Mouse (Mus musculus): ENCODE measurements around the gene Tll2. TPM values are rescaled to one million over a fixed set of nuclear protein-coding genes. Genes with fewer than 3 reads are reported as not detected.

Tll2 gene
- polyA plus RNA-seq, 1 experiment = not detected

DNA sequence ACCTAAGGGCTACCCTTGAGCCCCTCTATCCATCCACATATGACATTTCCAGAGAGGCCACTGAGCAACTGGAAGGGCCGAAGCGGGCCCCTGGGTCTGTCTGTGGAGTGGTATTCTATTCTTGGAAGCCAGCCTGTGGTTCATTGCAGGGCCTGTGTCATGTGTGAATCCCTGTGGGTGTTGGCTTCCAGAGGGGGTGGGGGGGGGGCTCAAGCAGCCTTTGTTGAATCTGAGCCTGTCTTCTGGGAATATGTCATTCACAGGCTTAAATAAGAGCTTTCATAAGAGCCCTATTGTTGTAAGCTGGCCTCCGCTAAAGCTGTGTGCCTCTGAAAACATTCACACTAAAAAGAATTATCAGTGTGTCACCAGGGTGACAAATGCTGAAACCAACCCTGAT is 125.0 kb downstream of the Tll2 start:
- Histone ChIP-seq H3K27ac (ENCODE audit: insufficient read depth, low read depth, low read length) (no peak overlapping the region), H3K4me1 (ENCODE audit: control insufficient read depth, insufficient read depth, insufficient read length, low read length) (no peaks in the 10 kb centered on the region), H3K4me3 (ENCODE audit: low read depth, low read length) (no peak overlapping the region), H3K36me3 (ENCODE audit: control insufficient read depth, insufficient read depth, low read length) (no peaks in the 10 kb centered on the region), H3K27me3 (ENCODE audit: control insufficient read depth, insufficient read depth, low read length) (no peaks in the 10 kb centered on the region)
- WGBS = 91% methylated on average over 3 of the region's 3 CpGs
- no peak for TF ChIP-seq POLR2A (IDR thresholded peaks at IDR 0.05; ENCODE audit: low read depth, low read length)
- no peak for TF ChIP-seq CTCF (IDR thresholded peaks at IDR 0.05; ENCODE audit: extremely low read depth, insufficient read length, insufficient replicate concordance, low read depth, low read length)

DNA sequence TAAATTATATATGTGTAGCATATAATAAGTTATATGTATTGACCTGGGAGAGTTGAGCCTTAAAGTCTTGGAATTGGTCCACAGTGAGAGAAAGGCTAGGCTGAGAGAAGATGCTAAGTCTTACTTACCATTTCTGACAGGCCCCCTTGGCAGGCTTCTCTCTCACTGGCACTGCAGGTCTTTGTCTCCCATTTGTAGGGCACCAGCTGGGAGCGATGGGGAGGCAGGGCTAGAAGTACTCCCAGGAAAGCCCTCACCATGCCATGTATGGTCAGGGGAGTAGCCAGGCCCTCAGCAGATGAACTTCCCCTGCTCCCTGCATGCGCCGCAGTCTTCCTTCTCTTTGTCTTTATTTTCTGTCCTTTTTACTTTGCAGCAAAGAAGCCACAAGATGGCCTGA is 129.7 kb downstream of the Tll2 start, which contains the start of gene Opalin:
Gene Opalin, minus strand, starts transcription at position 208 of the 400 bp plus-strand sequence.
- Histone ChIP-seq H3K27ac (ENCODE audit: insufficient read depth, low read depth, low read length) (no peak within 1 kb of the TSS), H3K4me1 (ENCODE audit: control insufficient read depth, insufficient read depth, insufficient read length, low read length) (no peaks in the 10 kb centered on the region), H3K36me3 (ENCODE audit: control insufficient read depth, insufficient read depth, low read length) (no peaks in the 10 kb centered on the region), H3K4me3 (ENCODE audit: low read depth, low read length) (no peak within 1 kb of the TSS), H3K27me3 (ENCODE audit: control insufficient read depth, insufficient read depth, low read length) (no peaks in the 10 kb centered on the region)
- TF ChIP-seq CTCF (IDR thresholded peaks at IDR 0.05; ENCODE audit: extremely low read depth, insufficient read length, insufficient replicate concordance, low read depth, low read length) (no peak), POLR2A (IDR thresholded peaks at IDR 0.05; ENCODE audit: low read depth, low read length) (no peak)
- 88% methylated on average over 3 of the region's 3 CpGs for WGBS

DNA sequence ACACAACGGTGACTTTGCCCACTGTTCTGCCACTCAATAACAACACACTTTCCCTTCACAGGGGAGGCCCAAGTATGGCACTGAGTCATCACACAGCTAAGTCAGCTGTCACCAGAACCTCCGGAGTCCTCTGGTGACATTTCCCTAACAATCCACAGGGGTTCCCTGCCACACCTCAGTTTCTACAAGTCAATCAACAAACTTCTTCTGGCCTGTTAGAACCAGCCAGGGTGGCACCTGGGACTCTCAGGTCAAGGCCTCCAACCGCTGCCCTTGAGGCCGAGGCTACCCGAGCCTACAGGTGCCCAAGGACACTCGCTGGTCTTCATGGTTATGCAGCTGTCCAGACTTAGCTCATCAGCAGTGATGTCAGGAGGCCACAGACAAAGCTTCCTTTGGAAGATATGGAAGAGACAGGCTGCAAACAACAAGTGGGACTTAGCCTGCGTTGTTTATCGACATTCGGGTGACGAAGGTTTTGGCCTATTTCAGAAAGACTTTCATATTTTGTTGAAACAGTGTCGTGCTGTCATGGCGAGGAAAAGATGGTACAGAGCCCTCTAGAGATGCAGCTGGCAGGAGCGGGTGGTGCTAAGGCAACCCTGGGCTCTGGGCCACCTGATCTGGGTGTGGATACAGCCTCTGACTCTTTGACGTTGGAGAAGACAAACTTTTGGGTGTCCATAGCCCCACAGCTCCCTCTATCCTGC is 132.7 kb downstream of the Tll2 start:
- H3K4me1 ChIP-seq (ENCODE audit: control insufficient read depth, insufficient read depth, insufficient read length, low read length) = no peaks in the 10 kb centered on the region
- no peak overlapping the region for H3K27ac ChIP-seq (ENCODE audit: insufficient read depth, low read depth, low read length)
- H3K4me3 ChIP-seq (ENCODE audit: low read depth, low read length) = no peak overlapping the region
- no peaks in the 10 kb centered on the region for H3K36me3 ChIP-seq (ENCODE audit: control insufficient read depth, insufficient read depth, low read length)
- 75% methylated on average over 14 of the region's 14 CpGs for WGBS
- no peaks in the 10 kb centered on the region for H3K27me3 ChIP-seq (ENCODE audit: control insufficient read depth, insufficient read depth, low read length)
- no peak for TF ChIP-seq POLR2A (IDR thresholded peaks at IDR 0.05; ENCODE audit: low read depth, low read length)
- no peak for TF ChIP-seq CTCF (IDR thresholded peaks at IDR 0.05; ENCODE audit: extremely low read depth, insufficient read length, insufficient replicate concordance, low read depth, low read length)

DNA sequence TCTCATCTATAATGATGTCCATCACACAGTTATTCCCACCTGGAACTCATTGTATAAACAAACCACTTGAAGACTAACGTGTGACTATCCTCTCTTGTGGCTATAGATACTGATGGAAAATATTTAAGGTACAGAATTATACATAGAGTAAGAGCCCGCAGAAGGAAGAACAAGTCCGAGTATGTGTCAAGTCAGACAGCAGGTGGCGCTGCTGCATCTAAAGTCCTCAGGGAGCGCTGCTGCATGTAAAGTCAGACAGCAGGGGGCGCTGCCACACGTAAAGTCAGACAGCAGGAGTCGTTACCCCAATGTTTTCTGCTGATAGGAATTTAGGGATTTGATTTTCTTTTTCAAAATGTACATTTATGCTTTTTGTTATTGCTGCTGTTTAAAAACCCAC is 135.1 kb downstream of the Tll2 start:
- 3% methylated on average over 8 of the region's 8 CpGs for WGBS
- TF ChIP-seq POLR2A (IDR thresholded peaks at IDR 0.05; ENCODE audit: low read depth, low read length) (no peak), CTCF (IDR thresholded peaks at IDR 0.05; ENCODE audit: extremely low read depth, insufficient read length, insufficient replicate concordance, low read depth, low read length) (peak; percentile 100)

DNA sequence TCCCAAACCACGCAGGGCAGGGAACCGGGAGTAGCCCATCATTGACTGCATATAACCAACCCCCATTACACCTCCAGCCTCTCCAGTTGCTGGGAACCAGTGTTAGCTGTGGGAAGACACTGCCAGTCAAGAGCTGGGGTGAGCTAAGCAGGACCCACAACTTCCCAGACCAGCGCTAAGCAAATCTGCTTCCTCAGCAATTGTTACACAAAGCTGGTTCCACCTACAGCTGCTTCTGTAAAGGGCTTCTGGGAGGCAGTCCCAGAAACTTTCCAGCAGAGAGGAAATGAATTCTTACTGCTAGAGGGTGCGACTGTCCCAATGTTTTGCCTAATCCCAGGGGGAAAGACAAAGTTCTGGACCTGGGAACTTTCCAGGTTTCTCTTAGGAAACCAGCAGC is 151.9 kb downstream of the Tll2 start:
- 64% methylated on average over 4 of the region's 4 CpGs for WGBS
- Histone ChIP-seq H3K4me3 (ENCODE audit: low read depth, low read length) (no peak overlapping the region), H3K27ac (ENCODE audit: insufficient read depth, low read depth, low read length) (no peak overlapping the region), H3K4me1 (ENCODE audit: control insufficient read depth, insufficient read depth, insufficient read length, low read length) (no peaks in the 10 kb centered on the region), H3K36me3 (ENCODE audit: control insufficient read depth, insufficient read depth, low read length) (no peaks in the 10 kb centered on the region), H3K27me3 (ENCODE audit: control insufficient read depth, insufficient read depth, low read length) (no peaks in the 10 kb centered on the region)
- no peak for TF ChIP-seq POLR2A (IDR thresholded peaks at IDR 0.05; ENCODE audit: low read depth, low read length)
- TF ChIP-seq CTCF (IDR thresholded peaks at IDR 0.05; ENCODE audit: extremely low read depth, insufficient read length, insufficient replicate concordance, low read depth, low read length) = no peak

More for the DNA sequence above, 135.1 kb downstream of the Tll2 start:
- no peak overlapping the region for H3K27ac ChIP-seq (ENCODE audit: insufficient read depth, low read depth, low read length)
- no peak overlapping the region for H3K4me3 ChIP-seq (ENCODE audit: low read depth, low read length)
- H3K27me3 ChIP-seq (ENCODE audit: control insufficient read depth, insufficient read depth, low read length) = no peaks in the 10 kb centered on the region
- H3K4me1 ChIP-seq (ENCODE audit: control insufficient read depth, insufficient read depth, insufficient read length, low read length) = no peaks in the 10 kb centered on the region
- no peaks in the 10 kb centered on the region for H3K36me3 ChIP-seq (ENCODE audit: control insufficient read depth, insufficient read depth, low read length)

DNA sequence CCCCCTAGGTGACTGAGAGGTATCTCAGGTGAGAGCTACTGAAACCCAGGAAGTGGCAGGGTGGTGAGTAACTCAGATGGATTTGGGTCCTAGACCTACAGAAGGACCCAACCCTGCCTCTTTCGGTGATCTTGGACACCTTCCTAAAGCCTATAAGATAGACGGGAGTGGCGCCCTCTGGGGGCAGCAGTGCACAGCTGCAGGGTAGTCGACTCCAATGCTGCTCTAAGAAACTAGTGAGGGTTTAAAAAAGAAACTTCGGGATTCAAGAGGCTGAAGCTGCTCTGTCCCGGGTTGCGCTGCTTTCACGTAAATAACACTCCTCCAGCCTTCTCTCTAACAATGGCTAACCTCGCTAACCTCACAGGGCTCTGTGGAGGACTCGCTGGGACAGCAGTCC is 153.1 kb downstream of the Tll2 start:
- WGBS = 32% methylated on average over 10 of the region's 10 CpGs
- TF ChIP-seq POLR2A (IDR thresholded peaks at IDR 0.05; ENCODE audit: low read depth, low read length) = no peak
- TF ChIP-seq CTCF (IDR thresholded peaks at IDR 0.05; ENCODE audit: extremely low read depth, insufficient read length, insufficient replicate concordance, low read depth, low read length) = peak; percentile 69; the same call in 1 of the 2 replicates
- H3K27ac ChIP-seq (ENCODE audit: insufficient read depth, low read depth, low read length) = no peak overlapping the region
- no peak overlapping the region for H3K4me3 ChIP-seq (ENCODE audit: low read depth, low read length)
- no peaks in the 10 kb centered on the region for H3K36me3 ChIP-seq (ENCODE audit: control insufficient read depth, insufficient read depth, low read length)
- H3K27me3 ChIP-seq (ENCODE audit: control insufficient read depth, insufficient read depth, low read length) = no peaks in the 10 kb centered on the region
- H3K4me1 ChIP-seq (ENCODE audit: control insufficient read depth, insufficient read depth, insufficient read length, low read length) = no peaks in the 10 kb centered on the region

DNA sequence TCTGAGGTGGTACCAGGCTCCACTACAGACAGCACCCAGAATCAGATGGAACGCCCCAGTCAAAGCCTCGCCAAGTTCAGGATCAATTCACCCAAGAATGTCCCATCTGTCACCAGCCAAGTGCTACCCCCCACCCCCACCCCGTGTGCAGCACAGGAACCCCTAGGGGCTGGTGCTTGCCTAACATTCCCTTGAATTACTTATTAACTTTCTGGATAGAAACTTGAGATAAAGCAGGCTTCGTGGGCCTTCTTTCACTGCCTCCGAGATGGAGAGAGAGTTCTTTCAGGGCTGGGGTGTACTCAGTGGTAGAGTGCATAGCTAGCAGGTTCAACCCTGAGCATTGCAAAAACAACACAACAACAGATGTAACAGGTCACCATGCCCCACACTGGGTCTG is 154.4 kb downstream of the Tll2 start:
- WGBS = 30% methylated on average over 5 of the region's 5 CpGs
- H3K4me1 ChIP-seq (ENCODE audit: control insufficient read depth, insufficient read depth, insufficient read length, low read length) = no peaks in the 10 kb centered on the region
- H3K27me3 ChIP-seq (ENCODE audit: control insufficient read depth, insufficient read depth, low read length) = no peaks in the 10 kb centered on the region
- no peak overlapping the region for H3K4me3 ChIP-seq (ENCODE audit: low read depth, low read length)
- no peaks in the 10 kb centered on the region for H3K36me3 ChIP-seq (ENCODE audit: control insufficient read depth, insufficient read depth, low read length)
- H3K27ac ChIP-seq (ENCODE audit: insufficient read depth, low read depth, low read length) = no peak overlapping the region
- no peak for TF ChIP-seq CTCF (IDR thresholded peaks at IDR 0.05; ENCODE audit: extremely low read depth, insufficient read length, insufficient replicate concordance, low read depth, low read length)
- no peak for TF ChIP-seq POLR2A (IDR thresholded peaks at IDR 0.05; ENCODE audit: low read depth, low read length)

Data from small intestine, adult 2 months (tissue).